Mouse (Mus musculus) layer of hippocampus, adult 9-11 months (tissue): ENCODE measurements at regions not wholly inside any gene's neighbourhood (a gene's known extent, or its start where the extent isn't known, plus 50 kb on each side); places are given as distances from the start of the nearest gene placed in this dataset.

Source experiments
- DNase-seq: peaks from one replicate; pipeline ENCODE4 v3.0.0; 2022

DNA sequence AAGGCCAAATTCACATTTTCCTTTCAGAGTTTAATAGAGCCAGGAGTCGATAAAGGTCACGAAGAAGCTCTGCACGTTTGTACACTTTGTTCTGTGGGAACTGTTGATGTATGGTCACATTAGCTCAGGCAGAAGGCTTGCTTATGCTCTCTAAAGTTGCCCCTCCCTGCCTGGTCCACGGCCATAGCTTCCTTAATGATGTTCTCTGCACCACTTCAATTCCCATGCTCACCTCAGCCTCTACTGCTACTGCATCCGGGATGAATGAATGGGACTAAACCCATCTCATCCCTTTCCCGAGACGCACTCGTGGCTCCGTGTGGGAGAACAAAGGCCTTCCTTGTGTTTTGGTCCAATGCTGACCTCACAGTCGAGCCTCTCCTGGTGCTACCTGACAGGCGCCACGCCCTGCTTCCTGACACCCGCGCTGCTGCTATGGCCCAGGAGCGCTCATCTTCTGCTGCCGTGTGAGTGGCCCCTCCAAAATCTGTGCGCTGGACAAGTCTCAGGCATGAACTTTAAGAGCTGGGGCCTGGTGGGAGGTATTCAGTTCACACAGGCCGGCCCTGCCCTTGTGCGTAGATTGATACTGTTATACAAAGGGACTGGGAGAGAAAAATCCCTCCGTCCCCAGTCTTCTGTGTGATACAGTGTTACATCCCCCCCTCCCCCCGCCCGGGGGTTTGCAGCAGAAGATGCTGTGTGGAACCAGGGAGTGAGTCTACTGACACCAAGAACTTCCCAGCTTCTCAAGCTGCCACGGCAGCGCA lies 386.3 kb upstream of the Trpc7 start:
- no peak for DNase-seq

DNA sequence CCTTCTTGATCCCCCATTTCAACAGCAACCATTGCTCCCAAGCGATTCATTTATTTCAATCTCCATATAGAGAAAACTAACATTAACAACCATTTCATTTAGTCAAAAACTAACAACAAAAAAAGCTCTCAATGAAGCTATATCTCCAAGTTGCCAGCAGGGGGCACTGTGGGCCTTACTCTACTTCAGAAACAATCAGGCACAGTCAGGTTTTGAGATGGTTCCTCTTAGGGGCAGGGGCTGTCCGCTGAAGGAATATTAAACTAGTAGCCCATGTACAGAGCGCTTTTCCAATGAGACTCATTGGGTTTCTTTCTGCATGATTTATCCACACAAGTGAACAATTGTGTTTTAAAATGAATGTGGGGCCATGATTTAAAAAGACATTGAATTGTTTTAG lies 385.7 kb upstream of the Trpc7 start:
- DNase-seq, result peak; percentile 46

DNA sequence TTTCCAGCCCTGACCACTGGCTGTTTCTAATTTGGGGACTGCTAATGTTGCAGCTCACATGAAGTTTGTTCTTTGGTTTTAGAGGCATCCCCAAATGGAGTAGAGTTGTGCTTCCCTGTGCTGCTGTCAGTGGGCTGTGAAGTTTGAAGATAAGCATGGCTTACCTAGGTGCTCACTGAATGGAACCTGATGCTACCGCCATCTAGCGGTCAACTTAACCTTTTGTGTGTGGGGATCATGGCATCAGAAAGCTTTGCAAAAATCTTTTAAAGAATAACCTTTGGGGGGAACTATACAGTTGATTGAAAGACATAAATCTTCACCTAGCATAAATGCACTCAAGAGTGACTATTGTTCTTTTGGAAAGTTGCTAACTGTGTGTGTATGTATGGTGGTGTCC lies 382.8 kb upstream of the Trpc7 start:
- no peak for DNase-seq

DNA sequence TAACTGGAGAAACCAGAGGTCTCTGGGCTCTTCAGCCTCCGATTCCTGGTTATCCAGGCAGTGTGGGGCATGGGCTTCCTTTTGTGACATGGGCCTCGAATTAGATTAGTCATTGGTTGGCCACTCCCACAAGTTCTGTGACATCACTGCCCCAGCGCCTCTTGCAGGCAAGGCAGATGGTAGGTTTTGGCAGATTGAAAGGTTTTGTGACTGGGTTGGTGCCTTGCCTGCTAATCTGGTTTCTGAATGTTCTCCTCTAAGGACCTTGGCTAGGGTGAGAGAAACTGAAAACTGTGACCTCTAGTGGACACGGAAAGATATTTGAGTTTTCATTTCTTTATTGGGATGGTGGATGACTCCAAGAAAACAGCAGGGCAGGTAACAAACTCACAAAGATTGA lies 381.3 kb upstream of the Trpc7 start:
- DNase-seq, result peak; percentile 37

DNA sequence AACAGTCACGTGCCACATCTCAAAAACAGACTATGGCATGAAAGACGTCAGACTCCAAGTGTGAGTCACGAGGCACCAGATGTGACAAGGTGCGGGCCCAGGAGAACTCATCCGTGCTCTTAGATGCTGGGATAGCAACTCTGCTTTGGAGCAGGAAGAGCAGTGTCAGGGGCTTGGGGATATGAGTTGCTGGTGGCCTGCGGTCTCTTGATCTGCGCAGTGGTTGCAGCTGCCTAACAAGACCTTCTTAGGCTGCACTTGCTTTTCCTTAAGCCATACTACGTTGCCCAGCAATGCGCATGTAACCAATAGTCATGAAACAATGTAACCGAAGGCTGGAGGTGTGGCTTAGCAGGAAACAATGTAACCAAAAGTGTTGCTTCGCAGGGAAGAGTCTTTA lies 380.1 kb upstream of the Trpc7 start:
- no peak for DNase-seq

GRCm38 (mm10) chr13:57273593-57273992 lies 377.8 kb upstream of the Trpc7 start:
- DNase-seq, result no peak

GRCm38 (mm10) chr13:57269614-57270013 lies 373.8 kb upstream of the Trpc7 start:
- DNase-seq, result no peak

- peak; percentile 52 for DNase-seq
Measured at GRCm38 (mm10) chr13:57259920-57260319, 364.1 kb upstream of the Trpc7 start.

- no peak for DNase-seq
Measured at GRCm38 (mm10) chr13:57259474-57259873, 363.7 kb upstream of the Trpc7 start.

- DNase-seq, result peak; percentile 56
Measured at GRCm38 (mm10) chr13:57255920-57256319, 360.1 kb upstream of the Trpc7 start.

- DNase-seq, result no peak
Measured at GRCm38 (mm10) chr13:57249851-57250250, 354.1 kb upstream of the Trpc7 start.

- DNase-seq, result peak; percentile 43
Measured at GRCm38 (mm10) chr13:57249401-57249800, 353.6 kb upstream of the Trpc7 start.

- no peak for DNase-seq
Measured at GRCm38 (mm10) chr13:57246238-57246963, 350.6 kb upstream of the Trpc7 start.

GRCm38 (mm10) chr13:57236917-57237316 lies 341.1 kb upstream of the Trpc7 start:
- DNase-seq, result peak; percentile 14

- DNase-seq, result no peak
Measured at GRCm38 (mm10) chr13:57236211-57236610, 340.4 kb upstream of the Trpc7 start.

DNA sequence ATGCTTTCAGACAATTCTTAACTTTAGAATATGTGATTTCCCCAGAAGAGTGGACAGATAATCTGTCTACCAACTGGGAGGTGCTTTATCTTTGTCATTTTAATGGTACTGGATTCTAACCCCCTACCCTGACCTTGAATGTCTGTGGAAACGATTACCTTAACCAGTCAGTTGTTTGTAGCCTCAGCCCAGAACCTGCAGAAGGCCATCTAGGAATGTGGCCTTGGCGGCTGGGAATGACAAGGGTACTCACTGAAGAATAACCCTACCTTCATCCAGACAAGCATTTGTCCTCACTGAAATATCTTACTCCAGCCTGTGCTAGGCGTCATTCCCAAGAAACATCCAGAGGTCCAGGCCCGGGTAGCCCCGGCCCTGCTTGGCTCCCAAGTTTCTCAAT lies 337.1 kb upstream of the Trpc7 start:
- DNase-seq, result no peak

DNA sequence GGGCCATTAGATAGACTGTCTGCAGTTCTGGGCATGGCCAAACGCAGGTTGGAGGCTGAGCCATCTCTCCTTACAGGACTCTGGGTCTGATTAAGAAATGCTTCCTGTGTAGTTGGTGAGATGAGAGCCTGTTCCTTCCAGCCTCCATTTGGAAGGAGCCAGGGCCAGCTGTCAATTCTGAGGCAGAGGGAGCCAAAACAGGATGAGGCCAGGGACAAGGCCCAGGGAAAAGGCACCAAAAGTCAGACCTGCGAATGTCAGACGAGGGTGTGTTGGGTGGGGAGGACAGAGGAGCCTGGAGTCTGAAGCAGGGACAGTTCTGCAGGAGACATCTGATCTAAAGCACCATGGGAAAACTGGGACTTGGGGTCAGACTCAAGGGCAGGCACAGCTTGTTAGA lies 335.9 kb upstream of the Trpc7 start:
- DNase-seq, result no peak

DNA sequence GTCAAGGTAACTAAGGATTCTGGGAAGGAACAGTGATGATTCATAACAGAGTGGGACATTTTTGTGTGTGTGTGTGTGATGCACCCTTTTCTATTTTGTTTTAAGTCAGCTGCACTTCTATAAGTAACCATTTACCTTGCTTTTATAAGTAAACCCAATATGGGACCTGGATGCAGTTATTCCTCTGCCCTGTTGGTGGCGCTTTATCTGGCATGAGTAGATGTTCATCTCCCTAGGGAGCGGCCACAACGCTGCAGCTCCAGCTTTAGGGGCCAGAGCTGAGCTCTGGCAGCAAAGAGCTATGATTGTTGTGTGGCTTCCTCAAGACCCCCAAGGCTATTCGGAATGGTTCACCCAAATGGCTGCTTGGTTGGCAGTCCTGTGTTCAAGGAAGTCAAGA lies 334.5 kb upstream of the Trpc7 start:
- no peak for DNase-seq

GRCm38 (mm10) chr13:57221092-57221491 lies 325.3 kb upstream of the Trpc7 start:
- DNase-seq, result no peak

DNA sequence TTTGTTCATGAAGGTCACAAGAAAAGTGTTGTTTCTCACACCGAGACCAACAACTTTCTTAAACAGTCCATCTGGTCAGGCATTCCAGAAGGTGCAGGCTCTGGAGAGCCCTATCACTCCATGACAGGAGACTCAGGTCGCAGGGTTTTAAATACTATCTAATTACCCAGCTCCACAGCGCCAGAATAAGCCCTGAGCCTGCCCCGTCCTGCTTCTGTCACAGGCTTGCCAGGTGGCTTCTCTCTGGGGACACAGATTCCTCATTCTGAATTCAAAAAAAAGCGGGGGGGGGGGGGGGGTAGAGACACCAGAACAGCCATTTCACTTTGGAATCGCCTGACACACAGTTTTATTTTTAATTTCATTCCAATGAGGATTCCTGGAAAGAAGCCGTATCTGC lies 320.4 kb upstream of the Trpc7 start:
- no peak for DNase-seq

DNA sequence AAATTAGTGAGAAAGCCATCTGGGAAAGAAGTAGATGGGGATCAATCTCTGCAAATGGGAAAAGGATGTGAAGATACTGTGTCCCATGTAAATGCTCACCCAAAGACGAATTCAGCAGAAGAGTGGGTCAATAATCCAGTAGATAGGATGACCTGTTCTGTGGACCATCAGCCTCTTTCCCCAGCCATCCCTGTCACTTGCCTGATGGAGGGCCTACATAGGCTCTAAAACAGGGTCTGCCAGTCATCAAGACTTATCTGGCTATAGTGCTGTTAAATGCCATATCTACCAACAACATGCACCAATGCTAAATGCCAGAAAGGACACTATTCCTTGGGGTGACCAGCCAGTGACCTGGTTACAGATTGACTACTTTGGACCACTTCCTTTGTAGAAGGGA lies 316.5 kb upstream of the Trpc7 start:
- DNase-seq, result no peak

- DNase-seq, result peak; percentile 59
Measured at GRCm38 (mm10) chr13:57191195-57191594, 295.4 kb upstream of the Trpc7 start.

- peak; percentile 8 for DNase-seq
Measured at GRCm38 (mm10) chr13:57189246-57189645, 293.5 kb upstream of the Trpc7 start.

GRCm38 (mm10) chr13:57186168-57186567 lies 290.4 kb upstream of the Trpc7 start:
- no peak for DNase-seq

DNA sequence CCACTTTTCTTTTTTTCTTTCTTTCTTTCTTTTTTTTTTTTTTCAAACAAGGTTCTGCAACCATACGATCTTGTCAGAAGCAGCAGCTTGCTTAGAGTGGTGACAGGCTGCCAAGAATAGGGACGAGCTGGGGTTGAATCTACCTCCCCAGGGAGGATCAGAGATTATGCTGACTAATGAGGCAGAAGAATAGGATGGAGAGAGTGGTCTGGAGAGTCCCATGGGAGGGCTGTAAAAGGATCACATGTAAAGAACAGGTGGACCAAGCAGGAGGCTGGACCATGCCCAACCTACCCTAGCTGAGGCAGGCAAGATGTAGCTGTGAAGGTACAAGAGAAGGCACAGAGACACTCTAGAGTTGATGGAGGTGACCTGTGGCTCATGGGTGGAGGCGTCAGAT lies 274.4 kb upstream of the Trpc7 start:
- DNase-seq, result peak; percentile 12
